Mouse (Mus musculus) kidney, adult 11 months (tissue): ENCODE results near the gene Igf2r.

Experiments
- DNase-seq: peaks from one replicate; pipeline ENCODE4 v3.0.0; 2022

The Igf2r gene

DNA sequence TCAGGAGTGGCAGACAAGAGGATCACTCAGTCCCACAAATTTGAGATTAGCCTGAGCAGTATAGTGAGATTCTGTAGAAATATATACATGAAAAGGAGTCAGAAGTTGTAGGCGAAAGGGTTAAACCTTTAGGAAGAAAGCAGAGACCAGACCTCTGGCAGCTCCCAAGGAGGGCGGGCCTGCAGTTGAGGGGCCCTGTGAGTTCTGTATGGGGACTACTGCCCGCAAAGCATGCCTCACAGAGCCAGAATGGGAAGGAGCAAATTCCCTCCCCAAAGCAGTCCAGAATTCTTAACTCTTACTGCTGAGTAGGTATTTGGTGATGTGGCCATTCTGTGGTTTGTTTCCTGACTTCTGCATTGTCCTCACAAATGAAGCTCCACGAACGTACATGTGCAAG is 11.6 kb upstream of the Igf2r start:
- no peak for DNase-seq

DNA sequence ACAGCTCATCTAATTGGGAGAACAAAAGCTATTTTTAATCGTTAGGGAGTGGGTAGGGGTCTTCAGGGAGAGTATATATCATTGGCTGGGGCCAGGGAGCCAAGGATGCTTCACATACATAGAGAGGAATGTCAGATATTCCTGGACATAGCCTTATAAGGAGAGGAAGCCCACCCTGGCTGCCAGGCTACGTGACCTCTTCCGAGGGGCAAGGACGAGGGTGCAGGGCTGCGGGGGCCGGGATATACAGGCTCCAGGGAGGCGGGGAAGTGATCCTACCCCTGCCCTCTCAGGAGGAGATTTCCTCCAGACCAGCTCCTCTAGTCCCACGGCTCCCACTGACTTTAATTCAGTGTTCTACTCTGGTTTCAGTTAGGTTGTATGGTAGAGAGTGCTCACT is 10.7 kb upstream of the Igf2r start:
- DNase-seq = no peak

DNA sequence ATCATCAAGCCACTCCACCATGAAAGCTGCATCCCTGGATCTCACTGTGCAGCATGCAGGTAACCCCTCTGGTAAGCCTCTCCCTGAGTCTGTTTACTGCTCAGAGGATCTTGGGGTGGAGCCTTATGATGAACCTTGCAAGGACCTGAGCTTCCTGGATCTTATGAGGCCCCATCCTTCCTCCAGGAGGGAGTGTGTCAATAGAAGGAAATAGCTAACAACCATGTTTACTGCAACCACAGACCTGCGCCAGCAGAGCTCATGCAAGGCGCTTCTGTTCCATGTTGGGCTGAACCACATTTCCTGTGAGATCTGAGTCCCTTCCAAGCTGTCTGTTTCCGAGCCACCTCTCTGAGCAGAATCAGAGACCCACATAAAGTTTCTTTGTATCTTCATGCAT is 10.0 kb upstream of the Igf2r start:
- peak; percentile 13 for DNase-seq

DNA sequence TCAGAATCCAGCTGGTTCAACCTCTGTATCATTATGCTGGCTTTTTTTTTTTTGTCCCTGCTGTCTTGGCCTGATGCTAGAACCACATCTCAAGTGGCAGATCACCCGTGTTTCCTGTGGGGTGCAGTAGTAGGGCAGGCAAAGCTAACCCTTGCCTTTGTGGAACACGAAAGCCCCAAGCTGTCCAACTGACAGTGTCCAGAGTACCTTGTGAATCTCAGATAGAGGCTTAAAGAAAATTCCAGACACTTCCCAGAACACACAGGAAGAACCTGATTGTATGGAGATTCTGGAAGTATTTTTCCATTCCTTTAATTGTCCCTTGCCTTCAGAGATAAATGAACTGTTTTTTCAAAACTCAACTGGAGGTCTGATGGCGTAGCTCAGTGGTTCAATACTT is 4.5 kb upstream of the Igf2r start:
- no peak for DNase-seq

DNA sequence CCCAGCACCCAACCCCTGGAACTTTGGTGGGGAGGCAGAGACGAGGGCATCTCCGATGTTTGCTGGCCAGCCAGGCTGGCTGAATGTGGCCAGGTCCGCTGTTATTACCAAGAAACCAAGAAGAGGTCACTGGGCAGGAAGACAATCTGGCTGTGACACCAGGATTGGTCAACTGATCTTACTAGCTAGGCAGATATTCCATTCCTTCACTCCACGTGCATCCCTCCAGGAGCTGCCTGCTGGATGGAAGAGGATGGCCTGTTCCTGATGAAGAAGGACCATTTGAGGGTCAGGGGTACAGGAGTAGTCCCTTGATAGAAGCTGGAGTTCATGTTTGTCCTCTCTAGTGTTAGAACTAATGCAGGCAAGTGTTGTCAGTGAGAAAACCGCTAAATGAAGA is 1.0 kb upstream of the Igf2r start:
- DNase-seq = no peak

DNA sequence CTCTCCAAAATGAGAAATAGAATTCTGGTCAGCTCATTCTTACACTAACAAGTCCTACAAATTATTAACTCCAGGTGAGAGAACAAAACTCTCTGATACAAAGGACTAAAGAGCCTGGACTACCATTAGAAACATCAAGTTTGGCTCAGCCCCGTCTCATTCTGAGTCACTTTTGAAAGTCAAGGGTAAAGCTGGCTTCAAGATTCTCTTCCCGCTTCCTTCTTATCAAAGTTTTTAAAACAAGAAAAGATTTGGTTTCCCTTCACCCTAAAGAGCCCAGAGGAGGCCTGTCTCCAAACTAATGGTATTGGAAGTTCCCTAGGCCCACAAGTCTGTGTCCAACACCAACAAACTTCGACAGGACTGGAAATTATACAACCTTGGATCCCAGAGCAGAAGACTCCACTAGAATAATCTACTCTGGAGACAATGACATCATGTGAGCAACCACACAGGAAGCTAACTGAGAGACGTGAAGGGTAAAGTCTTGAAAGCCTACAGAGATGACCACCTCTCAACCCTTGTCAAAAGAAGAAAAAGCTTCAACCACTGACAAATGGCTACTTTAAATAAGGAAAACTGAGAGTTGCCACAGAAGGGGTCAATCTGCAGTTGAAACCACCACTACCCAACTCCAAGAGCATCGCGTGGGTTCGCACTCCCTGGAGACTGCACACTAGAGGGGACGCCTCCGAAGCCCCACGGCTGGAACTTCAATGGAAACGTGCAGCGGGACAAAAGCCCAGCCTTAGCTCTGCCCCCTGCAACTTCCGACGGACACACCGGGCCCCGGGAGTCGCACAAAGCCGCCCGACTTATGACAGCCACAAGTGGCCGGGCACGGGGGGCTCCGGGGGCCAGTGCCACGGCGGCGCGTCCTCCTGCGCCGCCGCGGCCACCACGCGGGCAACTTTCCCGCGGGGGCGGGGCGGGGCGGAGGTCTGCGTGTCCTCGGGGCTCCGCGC is 767 bp downstream of the Igf2r start:
- DNase-seq = no peak

DNA sequence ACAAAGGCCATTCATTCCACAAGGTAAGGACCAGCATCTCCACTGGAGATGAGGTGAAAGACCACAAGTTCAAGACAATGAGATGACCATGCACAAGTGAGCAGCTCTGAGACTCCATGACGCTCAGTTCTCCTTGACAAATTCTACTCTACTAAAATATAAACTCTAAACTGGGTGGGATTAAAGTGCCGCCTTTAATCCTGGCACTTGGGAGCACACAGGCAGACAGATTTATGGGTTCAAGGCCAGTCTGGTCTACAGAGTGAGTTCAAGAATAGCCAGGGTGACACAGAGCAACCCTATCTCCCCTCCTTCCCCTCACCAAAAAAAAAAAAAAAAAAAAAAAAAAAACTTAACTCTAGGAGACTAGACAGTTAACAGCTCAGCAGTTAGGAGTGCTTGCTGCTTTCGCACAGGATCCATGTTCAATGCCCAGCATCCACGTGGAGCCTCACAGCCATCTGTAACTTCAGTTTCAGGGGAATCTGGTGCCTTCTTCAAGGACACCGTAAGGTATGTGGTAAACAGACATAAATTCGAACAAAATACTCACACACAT is 2.1 kb downstream of the Igf2r start:
- DNase-seq = no peak

DNA sequence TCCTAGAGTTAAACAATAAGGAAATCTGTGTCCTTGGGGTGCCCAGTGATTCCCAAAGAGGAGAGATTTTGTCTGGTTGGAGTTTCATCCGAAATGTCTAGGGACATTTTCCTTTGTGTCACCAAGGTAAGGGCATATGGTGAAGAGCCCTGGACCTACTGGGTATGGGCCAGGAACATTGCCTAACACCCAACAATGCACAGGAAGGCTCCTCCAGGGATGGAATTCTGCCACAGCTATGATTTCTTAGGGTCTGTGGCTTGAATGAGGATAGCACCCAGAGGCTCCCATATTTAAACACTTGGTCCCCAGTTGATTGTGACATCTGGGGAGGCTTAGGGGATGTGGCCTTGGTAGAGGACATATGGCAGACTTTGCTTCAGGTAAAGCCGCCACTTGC is 6.1 kb downstream of the Igf2r start:
- DNase-seq = no peak

DNA sequence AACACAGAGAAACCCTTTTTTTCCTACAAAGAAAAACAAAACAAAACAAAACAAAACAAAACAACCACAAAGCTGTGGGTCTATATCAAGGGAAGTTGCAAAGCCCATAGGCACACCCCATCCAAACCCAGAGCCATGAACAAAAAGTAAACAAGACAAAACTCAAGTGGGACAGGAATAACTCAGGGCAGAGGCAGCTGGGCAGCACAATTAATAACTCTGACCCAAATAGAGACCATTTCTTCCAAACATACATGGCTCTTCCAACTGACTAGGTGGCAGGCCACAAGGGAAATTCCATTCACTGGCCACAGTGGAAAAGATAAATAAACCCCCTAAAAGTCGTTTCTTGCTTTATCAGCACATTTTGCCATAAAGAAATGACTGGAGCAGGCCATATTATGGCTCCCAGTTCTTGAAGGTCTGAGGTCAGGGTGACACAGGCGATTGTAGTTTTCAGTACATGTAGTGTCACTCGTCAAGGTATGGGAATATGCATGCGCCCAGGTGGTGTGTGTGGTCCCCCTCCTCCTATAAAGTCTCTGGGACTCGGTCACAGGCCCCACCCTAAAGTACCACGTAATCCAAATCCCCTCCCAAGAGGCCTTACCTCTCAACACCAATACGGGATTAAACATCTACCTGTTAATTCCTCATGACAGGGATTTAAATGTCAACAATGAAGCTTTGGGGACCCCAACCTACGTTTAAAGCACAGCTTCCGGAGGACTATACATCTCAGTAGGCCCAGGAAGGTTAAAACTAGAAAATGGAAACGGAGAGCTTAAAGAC is 8.9 kb downstream of the Igf2r start:
- DNase-seq = no peak

DNA sequence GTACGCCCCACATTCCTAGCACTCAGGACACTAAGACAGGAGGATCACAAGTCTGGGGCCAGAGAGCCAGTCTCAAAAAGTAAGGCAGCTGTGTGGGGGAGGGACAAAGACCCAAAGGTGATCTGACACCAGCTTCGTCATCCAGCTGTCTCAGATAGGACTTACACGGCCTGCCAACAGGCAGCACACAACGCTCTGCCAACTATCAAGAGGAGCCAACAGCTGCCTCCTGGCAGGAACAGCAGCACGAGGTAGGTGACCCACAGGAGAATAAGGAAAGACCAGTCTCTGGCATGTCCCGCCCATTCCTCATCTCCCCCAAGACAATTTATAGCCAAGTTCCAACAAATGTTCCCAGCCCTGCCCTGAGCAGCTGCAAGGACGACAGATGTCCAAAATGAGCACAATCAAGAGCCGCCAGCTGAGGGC is 9.8 kb downstream of the Igf2r start:
- no peak for DNase-seq

DNA sequence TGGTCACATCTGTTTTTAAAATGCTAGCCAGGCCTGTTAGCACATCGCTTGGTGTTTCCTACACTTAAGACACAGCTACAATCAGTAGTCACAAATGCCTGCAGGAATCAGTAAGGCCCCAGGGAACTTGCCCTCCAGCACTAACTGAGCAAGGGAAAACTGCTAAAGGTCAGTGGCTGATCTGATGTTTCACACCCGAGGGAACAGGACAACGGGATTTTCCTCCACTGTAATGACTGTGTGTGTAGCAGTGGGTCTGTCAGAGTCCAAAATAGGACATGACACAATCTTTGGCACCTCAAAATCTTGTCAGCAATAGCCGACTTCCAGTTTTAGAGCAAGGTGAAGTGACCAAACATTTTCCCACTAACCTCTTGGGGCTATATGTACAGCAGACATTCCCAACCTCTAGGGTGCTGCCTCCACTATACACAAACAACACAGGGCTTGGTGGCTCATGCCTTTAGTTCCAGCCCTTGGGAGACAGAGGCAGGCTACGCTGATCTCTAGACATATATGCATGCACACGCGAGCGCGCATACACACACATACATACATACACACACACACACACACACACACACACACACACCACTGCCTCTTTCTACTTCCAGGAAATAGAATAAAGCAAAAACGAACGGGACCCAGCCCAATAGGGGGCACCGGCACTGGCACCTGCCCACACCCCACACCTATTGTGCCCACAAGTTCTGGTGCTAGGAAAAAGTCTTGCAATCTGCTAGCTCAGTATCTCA is 10.6 kb downstream of the Igf2r start:
- no peak for DNase-seq

DNA sequence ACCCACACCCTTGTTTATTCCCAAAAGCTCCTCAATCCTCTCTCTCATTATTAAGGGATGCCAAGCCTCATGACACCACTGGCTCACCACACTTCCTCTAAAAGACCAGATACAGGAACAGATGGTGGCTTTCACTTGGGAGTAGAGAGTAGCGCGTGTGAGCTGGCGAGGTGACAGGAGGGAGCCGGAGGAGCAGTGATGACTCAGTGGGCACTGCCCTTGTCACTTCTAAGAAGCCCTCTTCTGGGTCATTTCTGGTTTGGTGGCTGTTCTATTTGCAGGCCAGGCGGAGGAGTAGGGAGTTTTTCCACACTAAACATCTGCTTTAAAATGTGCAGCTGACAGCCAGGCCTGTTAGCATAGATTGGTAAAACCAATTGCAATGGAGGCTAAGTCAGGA is 11.5 kb downstream of the Igf2r start:
- DNase-seq = no peak

DNA sequence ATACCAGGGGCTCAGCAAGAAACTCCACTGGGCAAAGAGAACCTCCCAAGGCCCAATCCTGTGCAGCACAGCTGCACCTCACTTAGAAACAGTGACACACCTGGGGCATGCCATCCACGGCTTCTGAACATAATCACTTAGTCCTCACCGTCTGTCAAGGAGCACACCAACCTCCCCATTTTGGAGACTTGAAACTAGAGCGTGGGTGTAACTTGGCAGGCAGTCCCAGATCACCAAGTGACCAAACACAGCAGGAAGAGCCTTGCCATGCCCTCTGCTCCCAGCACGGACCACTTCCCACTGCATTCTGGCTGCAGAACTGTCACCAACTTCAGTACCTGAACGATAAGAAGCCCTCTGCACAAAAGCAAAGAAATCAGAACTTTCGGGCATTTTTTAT is 12.3 kb downstream of the Igf2r start:
- DNase-seq = no peak

DNA sequence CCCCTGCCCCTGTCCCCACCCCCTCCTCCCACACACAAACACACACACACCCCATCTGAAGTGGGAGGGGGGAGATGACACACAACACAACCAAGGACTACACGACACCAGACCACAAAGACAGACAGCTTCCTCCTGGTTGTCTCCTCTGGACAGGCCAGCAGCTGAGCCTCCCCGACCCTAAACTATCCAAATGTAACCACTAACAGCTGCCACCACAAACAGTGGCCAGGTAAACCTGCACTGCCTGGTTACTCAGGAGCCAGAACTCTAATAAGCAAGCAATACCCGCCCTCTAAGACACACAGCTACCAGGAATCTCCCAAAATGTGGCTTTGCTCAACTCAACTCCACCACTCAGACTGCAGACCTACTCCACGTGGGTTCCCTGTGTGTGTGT is 13.5 kb downstream of the Igf2r start:
- no peak for DNase-seq

DNA sequence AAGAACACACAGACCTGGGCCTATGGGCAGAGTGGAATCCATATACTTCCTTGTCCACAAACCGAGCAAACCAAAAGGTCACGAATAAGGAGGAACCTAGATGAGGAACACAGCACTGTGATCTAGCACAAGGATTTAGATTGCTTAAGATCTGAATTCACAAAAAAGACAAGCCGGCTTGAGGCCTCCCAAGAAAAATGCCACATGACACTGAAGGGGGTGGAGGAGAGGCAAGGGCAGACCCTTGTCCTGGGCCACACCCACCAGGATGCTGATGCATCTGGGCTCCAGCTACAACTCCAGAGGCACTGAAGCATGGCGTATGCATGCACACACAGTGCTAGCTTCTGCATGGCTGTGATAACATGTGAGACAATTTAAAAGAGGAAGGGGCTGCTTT is 14.3 kb downstream of the Igf2r start:
- DNase-seq = no peak

DNA sequence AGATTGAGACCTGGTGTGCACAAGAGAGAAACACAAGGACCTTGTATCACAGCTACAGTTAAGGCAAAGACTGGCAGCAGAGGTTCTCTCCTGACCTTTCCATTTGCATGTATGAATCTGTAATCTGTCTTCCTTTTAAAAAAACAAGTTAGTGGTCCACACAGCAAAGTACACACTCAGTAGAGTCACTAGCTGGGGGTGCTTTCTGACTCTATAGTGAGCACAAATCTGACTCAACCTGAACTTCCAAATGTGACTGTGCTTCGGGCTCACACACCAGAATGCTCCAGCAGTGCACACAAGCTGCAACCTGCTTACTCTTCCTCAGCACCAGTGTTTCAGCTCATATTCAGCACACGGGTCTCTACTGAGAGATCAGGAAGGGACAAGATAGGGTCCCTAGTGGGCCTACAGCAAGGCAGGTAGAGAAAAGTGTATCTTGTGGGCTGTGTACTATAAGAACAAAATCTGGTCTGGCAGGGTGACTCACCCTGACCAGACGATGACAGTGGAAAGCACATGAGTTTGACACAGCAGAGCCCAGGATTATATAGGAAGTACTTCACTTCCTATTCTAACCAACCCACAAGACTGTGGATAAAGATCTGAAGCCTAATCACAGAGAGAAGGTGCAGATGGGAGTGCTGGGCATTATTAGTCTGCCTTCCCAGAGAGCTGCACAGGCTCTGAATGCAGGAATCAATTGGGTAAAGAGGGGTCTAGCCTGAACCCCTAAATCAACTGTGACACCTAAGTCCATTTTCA is 15.0 kb downstream of the Igf2r start:
- no peak for DNase-seq

DNA sequence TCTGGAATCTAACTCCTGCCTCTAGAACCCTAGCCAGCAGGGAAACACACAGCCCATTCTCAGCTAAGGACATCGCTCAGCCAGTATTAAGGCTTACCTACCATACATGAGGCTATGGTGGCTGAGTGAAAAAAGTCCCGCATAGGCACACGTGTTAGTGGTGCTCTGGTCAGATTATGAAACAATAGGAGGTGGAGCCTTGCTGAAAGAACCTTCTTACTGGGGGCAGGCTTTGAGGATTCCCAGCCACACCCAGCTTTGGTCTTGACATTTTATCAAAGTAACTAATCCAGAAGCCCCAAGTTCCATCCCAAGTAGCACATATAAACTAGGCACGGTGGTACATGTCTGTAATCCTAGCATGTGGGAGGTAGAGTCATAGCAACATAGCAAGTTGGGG is 16.4 kb downstream of the Igf2r start:
- DNase-seq = no peak

DNA sequence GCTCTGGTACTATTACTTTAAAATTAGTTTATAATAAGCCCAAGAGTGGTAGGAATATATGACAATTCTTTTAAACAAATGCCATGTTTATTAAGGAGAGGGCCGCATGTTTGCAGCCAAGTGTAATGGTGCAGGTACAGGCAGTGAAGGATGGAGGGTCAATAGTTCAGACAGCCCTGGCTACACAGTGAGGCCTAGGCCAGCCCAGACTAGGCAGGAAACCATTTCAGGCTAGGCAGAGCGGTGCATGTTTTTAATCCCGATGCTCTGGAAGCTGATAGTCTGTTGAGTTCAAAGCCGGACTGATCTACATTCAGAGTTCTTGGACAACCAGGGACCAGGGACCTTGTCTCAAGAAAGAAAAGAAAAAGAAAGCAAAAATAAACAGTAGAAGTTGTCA is 17.8 kb downstream of the Igf2r start:
- no peak for DNase-seq

DNA sequence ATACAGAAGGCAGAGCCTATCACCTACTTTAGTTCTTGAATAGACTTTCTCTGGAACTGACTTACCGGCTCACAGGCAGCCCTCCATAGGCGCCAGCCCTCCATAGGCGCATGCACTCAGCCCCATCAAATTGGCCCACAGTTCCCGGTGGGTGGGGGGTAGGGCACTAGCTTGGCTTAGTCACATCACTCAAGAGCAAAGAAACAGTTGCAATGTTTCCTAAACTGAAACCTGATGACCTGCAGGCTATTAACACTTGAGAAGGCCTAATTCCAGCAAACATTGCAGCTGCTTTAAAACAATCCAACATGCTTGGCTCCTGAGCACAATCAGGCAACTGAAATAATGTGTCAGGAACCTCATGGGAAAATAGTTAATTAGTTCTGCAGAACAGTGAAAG is 18.2 kb downstream of the Igf2r start:
- DNase-seq = no peak

DNA sequence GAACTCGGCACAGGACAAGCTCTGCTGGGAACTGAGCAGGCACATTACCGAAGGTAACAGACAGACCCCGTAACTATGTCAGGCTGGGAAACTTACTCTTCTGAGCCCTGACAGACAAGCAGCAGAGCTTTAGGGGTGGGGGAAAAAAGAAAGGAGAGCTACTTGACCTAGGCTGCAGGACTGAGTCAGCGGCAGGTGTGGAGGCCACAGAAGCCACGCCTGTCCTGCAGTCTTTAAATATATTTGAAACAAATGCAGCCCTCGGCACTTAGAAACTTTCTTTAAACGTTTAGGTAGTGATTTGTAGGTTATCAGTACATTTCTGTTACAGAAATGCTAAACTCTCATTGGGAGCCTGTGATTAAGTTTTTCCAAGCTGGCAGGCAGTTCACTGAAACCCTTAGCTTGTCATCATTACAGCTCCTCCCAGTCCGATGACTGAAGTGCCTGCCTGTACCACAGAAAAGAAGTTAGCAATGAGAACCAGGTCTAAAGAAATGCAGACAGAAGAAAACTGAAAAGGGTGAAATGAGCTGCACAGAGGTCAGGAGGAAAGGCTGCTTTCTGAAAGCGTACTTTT is 18.8 kb downstream of the Igf2r start:
- no peak for DNase-seq

DNA sequence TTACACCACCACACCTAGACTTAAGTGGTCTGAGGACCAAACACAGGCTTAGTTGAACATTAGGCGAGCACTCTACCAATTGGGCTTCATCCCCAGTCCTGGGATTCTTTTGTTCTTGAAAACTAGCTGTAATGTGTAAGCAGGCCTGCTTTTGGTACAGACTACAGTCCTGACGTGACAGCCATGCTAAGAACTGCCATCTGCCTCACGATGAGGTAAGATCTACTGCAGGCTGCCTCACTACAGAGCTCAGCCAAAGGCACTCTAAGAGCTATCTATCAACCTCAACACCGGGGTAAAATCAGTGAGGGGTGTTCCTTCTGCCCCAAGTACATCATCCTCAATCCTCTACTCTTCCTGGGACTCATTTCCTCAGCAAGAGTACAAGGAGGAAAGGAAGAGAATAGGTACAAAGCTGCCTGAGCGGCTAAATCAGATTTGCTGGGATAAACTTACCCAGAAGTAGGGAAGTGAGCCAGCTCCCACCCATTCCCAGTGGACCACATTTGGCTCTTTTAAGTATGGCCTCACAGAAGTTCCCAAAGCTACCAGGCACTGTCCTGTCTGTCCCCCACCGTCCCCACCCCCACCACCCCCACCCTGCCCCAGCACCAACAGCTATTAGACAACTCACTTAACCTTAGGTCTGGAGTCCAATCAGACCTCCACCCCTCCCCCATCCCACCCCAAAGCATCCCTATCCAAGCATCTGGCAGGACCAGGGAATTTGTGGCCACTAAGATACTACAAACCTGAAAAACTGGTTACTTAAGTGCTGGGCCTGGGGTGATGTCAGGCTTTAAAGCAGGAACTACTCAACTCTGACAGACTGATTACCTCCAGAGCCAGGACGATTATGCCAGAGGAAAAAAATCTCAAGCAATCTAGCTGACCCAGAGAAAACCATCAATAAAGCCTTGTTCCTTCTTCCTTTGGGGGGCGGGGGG is 19.8 kb downstream of the Igf2r start:
- peak; percentile 56 for DNase-seq
